Mouse (Mus musculus): Measurements from ENCODE around the gene AY358078.
"Not testable (repeated sequence)": the region's sequence is repeated elsewhere in the genome, so short reads cannot be mapped to it uniquely, and the experiment has no call there.

The AY358078 gene

DNA sequence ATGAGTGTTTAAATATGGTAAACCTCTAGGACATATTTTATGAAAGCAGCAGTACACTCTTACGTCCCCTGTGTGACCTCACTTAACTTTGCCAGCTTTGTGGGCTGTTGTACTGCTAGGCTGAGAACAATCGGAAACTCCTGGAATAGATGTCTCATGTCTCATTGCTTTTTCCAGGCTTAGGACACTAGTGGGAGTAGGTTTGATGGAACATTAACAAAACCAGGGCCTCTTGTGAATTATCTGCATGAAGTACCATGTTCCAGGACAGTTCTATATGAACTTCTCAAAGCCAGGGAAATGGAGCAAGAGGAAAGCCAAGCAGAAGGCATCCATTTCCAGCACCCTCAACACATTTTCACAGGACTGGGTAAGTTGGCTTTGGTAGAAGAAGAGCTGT, at the start of gene AY358078:
TSS of gene AY358078 (plus strand) at position 301 of the 400 bp plus-strand sequence.
- DNase-seq (ENCODE audit: low spot score in 2 of 2), result no peak

DNA sequence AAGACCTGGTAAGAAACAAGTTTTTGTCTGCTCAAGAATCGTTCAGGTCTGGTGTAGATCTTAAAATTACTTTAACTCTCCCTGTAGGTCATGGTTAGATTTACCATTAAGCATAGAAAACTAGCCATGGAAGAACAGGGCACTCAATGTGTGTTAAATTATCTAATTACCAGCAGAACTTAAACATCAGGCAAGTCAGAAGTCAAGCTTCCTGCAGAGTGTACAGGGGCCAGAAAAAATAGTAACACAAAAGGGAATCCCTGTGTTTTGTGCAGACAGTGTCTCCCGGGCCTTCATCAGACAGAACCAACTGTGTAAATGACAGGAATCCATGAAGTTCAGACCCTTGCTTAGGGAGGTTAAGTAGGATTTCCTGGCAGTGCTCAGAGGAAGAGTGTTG, 43.9 kb upstream of the AY358078 start:
- no peak for DNase-seq (ENCODE audit: low spot score in 2 of 2)

DNA sequence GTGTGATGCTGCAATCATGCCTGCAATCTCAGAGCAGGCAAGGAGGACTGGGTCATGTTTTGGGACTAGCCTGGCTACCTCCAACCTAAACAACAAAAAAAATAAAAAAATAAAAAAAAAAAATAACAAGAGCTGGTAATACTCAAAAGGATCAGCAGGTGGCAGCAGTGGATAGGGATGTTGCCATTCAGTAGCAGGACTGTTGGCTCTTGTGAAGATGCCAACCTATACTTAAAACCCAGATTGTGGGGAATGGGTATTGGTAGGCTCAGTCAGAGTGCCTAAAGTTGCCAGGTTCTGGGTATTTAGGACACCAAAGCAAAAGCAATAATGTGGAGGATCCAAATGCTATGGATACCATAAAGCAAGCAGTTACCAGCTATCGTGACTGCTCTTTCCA, 28.5 kb upstream of the AY358078 start:
- not testable (repeated sequence) for DNase-seq (ENCODE audit: low spot score in 2 of 2)

DNA sequence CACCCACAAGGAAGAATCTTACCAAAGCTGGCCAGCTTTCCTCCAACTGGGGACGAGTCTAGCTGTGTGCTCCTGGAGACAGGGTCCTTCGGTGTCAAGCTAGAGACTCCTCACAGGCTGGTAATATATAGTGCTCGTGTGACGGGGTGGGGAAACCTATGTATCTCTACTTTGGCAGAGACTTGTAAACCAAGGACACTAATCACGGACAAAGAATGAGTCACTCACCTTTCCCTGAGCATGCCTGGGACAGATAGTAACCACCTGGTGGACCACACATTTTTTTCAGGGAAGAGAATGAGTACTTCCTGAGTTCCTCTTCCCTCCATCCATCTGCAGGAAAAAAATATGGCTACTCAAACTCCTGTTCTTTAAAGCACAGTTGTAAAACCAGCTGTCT, 26.4 kb upstream of the AY358078 start, which contains the start of gene Ang4:
TSS of gene Ang4 (minus strand) at position 101 of the 400 bp plus-strand sequence.
- no peak for DNase-seq (ENCODE audit: low spot score in 2 of 2)

DNA sequence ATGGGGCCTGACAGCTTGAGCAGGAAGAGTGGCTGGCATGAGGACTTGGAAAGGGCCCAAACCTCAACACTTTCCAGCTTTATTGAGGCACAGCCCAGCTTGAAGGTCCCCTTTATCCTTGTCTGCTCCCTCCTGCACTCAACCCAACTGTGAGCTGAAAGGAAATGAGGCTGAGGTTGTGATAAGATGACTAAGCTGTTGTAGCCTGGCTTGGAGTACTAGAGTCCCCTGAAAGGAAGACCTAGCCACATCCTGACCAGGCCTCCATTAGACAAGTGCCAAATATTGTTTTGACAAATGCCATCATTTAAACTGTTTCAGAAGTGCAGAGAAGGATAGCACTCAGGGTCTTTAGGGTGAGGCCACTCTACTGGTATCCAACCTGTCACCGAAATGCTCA, 22.1 kb upstream of the AY358078 start:
- no peak for DNase-seq (ENCODE audit: low spot score in 2 of 2)

DNA sequence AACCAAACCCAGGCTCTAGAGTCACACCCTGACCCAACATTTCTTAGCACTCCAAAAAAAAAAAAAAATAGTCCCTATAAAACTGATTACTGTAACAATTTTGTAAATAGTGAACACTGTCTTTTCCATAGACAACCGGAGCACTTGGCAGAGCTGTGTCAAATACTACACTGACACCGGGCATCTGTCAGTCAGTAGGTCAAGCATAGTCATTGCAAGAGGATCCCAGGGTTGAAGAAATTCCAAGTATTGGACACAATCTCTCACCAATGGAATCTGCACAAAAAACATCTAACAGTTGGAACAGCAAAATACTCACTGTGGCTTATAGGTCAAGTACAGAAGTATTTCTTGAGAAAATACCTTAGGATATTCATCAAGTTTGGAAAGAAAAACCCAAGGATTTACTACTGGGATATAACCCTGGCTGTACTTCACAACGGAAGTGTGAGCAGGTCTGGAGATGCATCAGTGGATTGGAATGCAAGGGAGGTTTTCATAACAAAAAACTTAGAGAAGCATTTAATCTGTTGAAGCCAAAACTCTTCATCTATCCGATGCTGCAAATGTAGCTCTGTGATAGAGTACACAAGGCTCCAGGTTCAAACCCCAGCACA, 20.9 kb upstream of the AY358078 start:
- DNase-seq (ENCODE audit: low spot score in 2 of 2), result no peak

DNA sequence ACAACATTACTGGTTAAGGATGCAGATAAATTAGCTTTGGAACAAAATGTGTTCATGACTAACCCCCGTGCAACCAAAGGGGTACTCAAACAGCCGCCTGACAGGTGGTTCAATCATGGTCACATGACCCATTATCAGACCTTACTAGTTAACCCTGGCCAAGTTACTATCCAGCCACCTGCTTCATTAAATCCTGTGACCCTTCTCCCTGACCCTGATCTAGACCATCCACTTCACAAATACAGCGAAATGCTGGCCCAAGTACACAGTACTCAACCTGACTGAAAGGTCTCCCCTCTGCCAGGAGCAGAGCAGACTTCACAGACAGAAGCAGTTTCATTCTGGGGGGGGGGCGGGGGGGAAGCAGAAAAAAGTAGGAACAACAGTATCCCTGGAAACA, 13.5 kb upstream of the AY358078 start:
- no peak for DNase-seq (ENCODE audit: low spot score in 2 of 2)

DNA sequence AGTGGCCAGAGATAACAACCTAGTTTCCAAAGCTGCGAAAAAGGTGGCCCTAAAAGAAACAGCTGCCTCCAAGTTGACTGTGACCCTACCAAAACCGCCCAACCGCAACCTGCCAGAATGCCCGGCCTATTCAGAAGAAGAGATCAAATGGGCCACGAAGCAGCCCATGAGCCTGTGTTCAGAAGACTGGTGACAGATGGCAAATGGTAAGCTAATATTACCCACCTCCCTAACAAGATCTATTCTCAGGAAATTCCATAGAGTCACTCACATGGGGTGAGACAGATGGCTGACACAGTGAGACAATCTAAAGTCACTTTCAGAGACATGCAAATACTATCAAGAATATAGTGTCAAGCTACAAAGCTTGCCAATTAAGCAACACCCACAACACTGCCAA, 12.8 kb upstream of the AY358078 start:
- no peak for DNase-seq (ENCODE audit: low spot score in 2 of 2)

DNA sequence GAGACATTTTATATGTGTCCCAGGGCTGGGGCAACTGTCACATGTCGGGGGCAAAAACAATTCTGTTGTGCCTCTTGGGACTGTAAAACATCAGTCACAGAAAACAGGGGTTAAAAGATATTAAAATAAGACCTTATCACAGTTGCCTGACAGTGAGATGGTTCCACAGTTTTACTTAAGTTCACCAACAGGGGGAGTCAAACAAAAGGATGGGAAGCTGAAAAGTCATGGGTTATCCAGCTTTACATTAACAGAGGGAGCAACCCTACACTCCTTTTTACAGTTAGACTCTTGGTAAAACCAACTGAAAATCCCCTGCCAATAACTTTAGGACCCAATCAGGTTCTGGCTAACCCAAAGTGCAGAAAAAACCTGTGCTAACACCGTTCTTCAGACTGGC, 10.7 kb upstream of the AY358078 start:
- no peak for DNase-seq (ENCODE audit: low spot score in 2 of 2)

DNA sequence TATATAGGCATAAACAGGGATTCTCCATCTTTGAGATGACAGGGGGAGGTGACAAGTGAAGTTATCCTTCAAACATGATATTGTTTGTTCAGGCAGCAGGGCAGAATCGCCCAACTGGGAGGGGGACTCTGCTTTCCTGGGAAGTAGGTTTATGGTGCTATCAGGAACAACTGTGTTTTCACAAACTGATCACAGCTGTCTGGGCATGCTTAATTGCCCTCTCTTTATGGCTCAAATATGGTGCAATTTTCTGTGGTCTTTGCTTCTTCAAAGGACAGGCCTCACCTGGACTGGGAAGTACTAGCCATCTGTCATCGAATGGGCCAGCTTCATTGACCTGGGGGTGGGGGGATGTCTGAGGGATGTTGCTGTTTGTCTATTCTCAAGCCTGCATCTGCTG, 5.7 kb upstream of the AY358078 start:
- DNase-seq (ENCODE audit: low spot score in 2 of 2), result no peak

DNA sequence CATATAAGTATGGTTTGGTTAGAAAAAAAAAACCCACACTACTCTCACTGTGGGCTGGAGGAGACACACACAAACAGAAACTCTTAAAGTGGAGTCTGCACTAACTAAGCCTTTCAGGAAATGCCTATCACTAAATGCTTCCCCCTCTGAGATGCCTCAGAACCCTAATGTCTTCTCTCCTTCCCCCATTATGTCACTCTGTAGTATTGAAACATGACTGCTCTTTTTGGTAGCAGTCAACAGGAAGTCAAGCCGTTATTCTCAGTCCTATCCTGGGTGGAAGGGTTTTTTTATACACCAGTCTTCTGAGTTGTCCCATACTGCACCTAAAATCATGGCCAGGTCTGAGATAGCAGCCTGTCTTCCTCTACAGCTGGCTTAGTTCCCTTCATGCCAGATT, 26.8 kb downstream of the AY358078 start:
- no peak for DNase-seq (ENCODE audit: low spot score in 2 of 2)

DNA sequence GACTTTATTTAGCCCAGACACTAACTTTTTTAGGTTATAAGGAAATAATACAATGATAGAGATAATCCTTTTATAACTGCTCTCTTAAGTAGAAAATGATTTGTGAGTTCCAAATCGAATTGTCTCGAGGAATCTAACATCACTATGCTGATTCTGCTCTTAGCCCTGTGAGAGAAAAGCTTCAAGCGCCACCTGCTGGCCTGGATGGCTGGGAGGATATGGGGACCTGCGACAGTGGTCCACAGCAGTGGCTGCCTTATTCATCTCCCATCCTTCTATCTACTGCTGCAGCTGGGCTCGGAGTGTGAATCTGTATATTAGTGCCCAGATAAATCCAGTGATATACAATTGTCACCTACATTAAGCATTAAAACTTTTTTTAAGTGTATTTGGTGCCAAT, 28.0 kb downstream of the AY358078 start:
- peak in 1 of 2 experiments; percentile 11 for DNase-seq (ENCODE audit: low spot score in 2 of 2)

DNA sequence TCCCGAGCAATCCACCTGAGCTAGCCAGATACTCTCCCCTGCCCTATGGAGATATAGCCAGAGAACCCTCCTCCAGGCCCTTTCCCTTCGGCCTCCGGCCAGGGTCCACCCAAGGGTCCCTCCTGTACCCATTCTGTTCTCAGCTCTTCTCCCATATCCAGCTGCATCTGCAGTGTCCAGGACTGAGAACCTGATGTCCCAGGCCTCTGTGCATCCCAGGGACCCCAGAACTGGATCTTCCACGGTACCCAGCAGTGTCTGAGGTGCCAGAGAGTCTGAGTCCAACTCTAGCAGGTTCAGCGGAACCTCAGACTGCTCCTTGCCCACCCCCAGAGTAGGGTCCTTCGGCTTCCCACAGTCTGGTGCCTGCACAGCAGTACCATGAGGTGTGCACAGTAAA, 29.3 kb downstream of the AY358078 start:
- DNase-seq (ENCODE audit: low spot score in 2 of 2), result no peak

DNA sequence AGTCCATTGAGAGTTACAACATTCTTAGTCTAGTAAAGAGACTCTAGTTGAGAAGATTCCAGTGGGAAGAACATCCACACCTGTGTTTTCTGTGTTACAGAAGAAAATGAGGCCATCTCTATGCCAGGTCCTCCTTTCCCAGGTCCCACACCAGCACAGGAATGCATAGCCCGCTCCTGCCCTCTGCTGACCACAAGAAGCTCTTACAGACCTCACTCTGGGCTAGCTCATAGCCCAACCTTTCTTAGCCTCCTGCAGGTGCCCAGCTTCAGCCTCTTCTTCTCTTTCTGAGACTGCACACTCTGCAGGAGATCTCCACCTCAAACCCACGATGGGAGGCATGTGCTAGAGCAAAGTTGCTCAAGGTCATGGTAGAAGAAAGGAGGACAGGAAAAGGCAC, 38.6 kb downstream of the AY358078 start:
- DNase-seq (ENCODE audit: low spot score in 2 of 2), result not testable (repeated sequence)

DNA sequence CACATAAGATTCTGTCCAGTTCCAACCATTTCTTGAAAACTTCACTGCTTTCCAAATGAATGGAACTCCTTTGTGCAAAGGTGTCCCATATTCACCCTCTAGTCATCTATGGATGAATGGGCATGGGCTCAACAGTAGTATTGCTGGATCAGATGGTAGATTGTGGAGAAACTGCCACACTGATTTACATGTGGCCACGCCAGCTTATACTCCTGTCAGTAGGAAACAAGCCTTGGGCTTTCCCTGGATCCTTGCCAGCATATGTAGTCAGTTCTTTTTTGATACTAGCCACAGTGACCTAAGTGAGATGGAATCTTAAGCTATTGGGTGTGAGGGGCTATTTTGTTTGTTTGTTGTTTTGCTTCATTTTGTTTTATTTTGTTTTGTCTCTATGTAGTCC, 42.4 kb downstream of the AY358078 start:
- no peak for DNase-seq (ENCODE audit: low spot score in 2 of 2)

DNA sequence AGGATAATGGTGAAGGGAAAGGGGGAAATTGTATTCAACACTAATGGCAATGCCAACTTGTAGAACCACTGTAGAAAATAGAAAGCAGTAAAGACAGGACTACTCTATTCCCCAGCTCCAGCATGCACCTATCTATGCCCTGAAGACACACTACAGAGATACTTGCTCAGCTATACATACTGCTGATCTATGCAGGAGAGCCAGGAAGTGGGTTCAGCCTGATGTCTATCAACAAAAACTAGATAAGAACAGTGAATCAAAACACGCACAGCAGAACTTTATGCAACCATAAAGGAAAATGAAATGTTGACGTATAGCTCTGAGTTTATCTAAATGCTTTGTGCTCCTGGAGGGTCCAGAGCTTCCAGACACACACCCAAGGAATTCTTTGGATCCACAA, 42.9 kb downstream of the AY358078 start:
- DNase-seq (ENCODE audit: low spot score in 2 of 2), result no peak

DNA sequence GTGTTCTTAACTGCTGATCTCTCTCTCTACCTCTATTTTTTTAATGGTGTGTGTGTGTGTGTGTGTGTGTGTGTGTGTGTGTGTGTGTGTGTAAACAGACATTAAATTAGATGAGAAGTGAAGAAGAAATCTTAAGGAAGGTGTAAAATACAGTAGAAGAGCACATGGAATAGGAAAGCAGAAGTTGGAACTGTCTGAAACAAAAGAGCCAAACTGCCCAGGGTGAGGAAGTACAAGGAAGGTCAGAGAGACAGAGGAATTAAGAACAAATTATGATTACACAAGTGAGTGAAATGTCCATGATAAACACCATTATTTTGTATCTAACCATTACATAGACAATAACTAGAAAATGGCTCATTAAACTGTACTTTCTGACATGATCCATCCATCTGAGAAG, 44.0 kb downstream of the AY358078 start:
- DNase-seq (ENCODE audit: low spot score in 2 of 2), result no peak

DNA sequence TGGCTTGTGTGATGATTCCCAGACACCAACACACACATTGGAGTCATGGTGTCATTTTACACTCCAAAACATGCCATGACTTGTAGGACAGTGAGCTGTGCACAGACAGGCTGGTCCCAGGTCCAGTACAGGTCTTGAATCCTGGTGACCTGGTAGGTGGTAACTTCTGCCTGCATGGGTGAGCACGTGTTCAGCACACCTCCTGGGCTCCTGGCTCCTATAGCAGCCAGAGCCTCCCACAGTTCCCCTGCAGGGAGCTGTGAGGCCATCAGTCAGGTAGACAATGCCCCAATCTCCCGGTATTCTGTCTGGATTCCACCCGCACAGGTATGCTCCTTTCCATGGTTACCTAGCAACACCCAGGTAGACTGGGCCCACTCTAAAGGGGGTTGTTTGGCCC, 46.7 kb downstream of the AY358078 start:
- no peak for DNase-seq (ENCODE audit: low spot score in 2 of 2)

DNA sequence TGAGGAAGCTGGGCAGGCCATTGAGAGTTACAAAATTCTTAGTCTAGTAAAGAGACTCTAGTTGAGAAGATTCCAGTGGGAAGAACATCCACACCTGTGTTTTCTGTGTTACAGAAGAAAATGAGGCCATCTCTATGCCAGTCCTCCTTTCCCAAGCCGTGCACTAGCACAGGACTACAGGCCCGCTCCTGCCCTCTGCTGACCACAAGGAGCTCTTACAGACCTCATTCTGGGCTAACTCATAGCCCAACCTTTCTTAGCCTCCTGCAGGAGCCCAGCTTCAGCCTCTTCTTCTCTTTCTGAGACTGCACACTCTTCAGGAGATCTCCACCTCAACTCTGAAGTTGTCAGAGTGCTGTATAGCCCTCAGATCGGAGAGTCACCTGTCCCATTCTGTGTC, 51.2 kb downstream of the AY358078 start:
- not testable (repeated sequence) for DNase-seq (ENCODE audit: low spot score in 2 of 2)

DNA sequence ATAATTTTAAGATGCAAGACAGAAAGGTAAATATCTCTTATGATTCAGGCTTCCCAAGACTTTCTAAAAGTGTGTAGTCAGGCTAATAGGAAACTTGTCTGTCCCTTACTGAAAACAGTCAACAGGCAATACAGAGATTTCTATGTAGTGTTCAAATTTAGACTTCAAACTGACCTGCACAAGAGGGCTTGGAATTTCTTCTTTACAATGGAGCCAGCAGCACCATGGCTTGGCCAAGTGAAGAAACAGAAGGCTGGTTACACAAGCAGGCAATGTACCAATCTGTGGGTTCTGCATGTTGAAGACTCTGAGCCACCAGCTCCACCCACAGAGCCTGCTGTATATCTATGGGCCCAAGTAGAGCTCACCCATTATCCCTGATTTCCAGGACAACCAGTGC, 53.6 kb downstream of the AY358078 start, which contains the start of gene Ear6:
TSS of gene Ear6 (plus strand) at position 301 of the 400 bp plus-strand sequence.
- no peak for DNase-seq (ENCODE audit: low spot score in 2 of 2)

DNA sequence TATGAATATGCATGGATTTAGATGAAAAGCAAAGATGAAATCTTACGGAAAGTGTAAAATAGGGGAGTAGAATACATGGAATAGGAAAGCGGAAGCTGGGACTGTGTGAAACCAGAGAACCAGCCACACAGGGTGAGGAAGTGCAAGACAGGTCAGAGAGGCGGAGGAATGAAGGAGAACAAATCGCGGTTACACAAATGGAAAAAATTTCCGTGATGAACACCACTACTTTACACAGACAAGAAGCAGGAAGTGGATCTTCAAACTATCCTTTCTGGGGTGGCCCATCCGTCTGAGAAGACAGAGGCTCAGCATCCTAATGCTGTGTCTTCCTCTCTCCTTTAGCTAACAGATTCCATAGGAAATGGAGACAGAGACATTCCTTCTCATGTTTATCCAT, 55.4 kb downstream of the AY358078 start:
- DNase-seq (ENCODE audit: low spot score in 2 of 2), result not testable (repeated sequence)

DNA sequence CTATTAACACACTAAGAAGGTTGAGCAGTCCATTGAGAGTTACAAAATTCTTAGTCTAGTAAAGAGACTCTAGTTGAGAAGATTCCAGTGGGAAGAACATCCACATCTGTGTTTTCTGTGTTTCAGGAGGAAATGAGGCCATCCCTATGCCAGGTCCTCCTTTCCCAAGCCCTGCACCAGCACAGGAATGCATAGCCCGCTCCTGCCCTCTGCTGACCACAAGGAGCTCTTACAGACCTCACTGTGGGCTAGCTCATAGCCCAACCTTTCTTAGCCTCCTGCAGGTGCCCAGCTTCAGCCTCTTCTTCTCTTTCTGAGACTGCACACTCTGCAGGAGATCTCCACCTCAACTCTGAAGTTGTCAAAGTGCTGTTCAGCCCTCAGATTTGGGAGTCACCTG, 63.8 kb downstream of the AY358078 start:
- DNase-seq (ENCODE audit: low spot score in 2 of 2), result not testable (repeated sequence)

DNA sequence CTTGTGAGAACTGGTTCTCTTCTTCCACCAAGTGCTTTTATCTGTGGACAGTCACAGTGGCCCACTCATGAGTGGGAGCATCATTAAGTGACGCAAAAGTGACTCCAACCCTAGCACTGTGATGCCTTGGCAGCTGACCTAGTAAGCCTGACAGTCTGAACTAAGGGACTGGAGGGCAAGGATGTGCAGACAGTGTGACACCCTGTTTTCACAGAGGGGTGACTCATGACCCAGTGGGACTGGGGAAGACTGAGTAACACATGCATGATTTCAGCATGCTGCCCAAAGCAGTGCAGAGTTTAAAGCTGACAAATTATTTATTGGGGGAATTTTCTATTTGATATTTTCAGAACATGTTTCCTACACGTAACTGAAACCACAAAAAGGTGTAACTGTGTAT, 70.9 kb downstream of the AY358078 start:
- no peak for DNase-seq (ENCODE audit: low spot score in 2 of 2)

DNA sequence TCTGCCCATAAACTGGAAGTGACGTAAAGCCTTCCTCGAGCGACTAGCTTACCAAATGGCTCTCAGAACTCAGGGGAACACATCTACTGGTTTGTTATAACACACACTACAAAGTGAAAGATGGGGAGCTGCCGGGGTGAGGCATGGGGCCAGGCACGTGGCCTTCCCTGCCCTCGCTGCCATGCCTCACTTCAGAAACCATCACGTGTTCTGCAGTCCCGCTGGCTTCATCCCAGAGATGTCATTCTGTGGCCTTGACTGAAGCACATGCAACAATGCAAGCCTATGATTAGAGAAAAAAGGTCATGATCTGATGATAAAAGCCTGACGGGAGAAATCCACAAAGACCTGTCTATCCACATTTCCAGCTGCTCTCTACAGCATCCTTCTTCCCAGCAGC, 71.9 kb downstream of the AY358078 start:
- DNase-seq (ENCODE audit: low spot score in 2 of 2), result no peak

All from frontal cortex, postnatal 10 days (tissue).